Mouse (Mus musculus): ENCODE measurements around the gene Afap1. TPM values are rescaled to one million over a fixed set of nuclear protein-coding genes. Genes with fewer than 3 reads are reported as not detected.

The Afap1 gene
- polyA plus RNA-seq, 1 experiment: 71.8 TPM

DNA sequence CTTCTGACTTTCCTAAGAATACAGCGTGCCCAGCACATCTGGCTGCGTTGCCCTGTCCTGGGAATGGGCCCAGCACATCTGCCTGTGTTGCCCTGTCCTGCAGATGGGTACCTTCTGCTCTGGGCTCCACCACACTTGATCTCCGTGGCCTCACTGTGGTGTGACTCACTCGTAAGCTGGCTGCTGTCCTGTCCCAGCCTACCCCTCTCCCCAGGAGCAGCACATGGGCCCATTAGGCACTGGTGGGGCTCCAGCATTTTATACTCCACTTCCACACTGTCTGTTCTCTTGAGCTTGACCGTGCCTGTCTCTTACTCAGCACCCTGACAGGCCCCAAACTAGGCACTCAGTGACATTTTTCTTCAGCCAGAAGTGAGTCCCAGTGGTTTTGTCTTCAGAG lies 113.5 kb downstream of the Afap1 start:
- H3K4me1 ChIP-seq (ENCODE audit: control insufficient read depth, insufficient read depth, low read length): 0 out of 2 replicates have a peak, but pooled peaks cover 5% of the 10 kb centered on the region
- no peak overlapping the region for H3K4me3 ChIP-seq (ENCODE audit: insufficient read depth, low read length)
- no peak for TF ChIP-seq CTCF (IDR thresholded peaks at IDR 0.05; ENCODE audit: borderline replicate concordance, insufficient read depth, low read length)
- TF ChIP-seq POLR2A (IDR thresholded peaks at IDR 0.05; ENCODE audit: low read depth, low read length): no peak
- H3K27ac ChIP-seq (ENCODE audit: insufficient read depth, low read length): no peak overlapping the region

GRCm38 (mm10) chr5:36007649-36008048 lies 114.5 kb downstream of the Afap1 start:
- H3K4me1 ChIP-seq (ENCODE audit: control insufficient read depth, insufficient read depth, low read length): 0 out of 2 replicates have a peak, but pooled peaks cover 5% of the 10 kb centered on the region
- no peak overlapping the region for H3K27ac ChIP-seq (ENCODE audit: insufficient read depth, low read length)
- TF ChIP-seq POLR2A (IDR thresholded peaks at IDR 0.05; ENCODE audit: low read depth, low read length) (no peak), CTCF (IDR thresholded peaks at IDR 0.05; ENCODE audit: borderline replicate concordance, insufficient read depth, low read length) (no peak)
- H3K4me3 ChIP-seq (ENCODE audit: insufficient read depth, low read length): no peak overlapping the region

DNA sequence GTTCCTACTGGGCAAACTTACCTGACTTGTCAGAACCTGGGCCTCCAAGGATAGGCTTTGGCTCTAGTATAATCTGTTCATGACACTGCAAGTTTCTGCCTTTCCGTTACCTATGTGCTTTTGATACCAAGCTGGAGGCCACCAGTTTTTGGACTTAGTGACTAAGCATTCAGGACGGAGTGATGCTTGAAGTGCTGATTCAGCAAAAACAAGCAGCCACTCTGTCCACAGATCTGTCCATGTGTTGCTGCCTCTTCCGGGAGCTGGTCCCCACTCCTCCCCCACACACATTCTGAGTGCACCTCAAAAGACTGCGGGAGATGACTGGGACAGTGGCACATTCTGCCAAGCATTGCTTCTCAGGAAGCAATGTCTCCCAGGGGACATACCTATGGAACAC lies 116.3 kb downstream of the Afap1 start:
- no peak for TF ChIP-seq POLR2A (IDR thresholded peaks at IDR 0.05; ENCODE audit: low read depth, low read length)
- TF ChIP-seq CTCF (IDR thresholded peaks at IDR 0.05; ENCODE audit: borderline replicate concordance, insufficient read depth, low read length): no peak
- no peak overlapping the region for H3K27ac ChIP-seq (ENCODE audit: insufficient read depth, low read length)
- H3K4me1 ChIP-seq (ENCODE audit: control insufficient read depth, insufficient read depth, low read length): 0 out of 2 replicates have a peak, but pooled peaks cover 5% of the 10 kb centered on the region
- no peak overlapping the region for H3K4me3 ChIP-seq (ENCODE audit: insufficient read depth, low read length)

GRCm38 (mm10) chr5:36018366-36018765 lies 125.2 kb downstream of the Afap1 start:
- no peaks in the 10 kb centered on the region for H3K4me1 ChIP-seq (ENCODE audit: control insufficient read depth, insufficient read depth, low read length)
- no peak overlapping the region for H3K4me3 ChIP-seq (ENCODE audit: insufficient read depth, low read length)
- TF ChIP-seq CTCF (IDR thresholded peaks at IDR 0.05; ENCODE audit: borderline replicate concordance, insufficient read depth, low read length) (no peak), POLR2A (IDR thresholded peaks at IDR 0.05; ENCODE audit: low read depth, low read length) (no peak)
- no peak overlapping the region for H3K27ac ChIP-seq (ENCODE audit: insufficient read depth, low read length)

DNA sequence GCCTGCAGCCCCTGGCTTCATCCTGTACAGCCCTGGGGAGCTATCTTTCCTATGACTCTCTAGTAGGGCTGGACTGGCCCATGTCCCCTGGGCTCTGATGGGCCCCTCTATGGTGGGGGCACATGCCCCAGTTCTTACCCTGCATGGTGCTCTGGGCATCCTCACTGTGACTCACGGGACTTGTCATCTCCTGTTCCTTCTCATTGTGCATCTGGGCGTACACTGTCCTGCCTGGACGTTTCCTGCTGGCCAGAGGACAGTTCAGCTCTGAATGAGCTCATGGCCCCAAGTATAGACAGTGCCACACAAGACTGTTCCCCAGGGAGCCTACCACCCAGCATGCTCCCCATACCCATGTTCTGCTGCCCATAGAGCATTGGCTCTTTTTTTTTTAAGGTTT lies 128.0 kb downstream of the Afap1 start:
- no peak for TF ChIP-seq CTCF (IDR thresholded peaks at IDR 0.05; ENCODE audit: borderline replicate concordance, insufficient read depth, low read length)
- no peak for TF ChIP-seq POLR2A (IDR thresholded peaks at IDR 0.05; ENCODE audit: low read depth, low read length)
- H3K27ac ChIP-seq (ENCODE audit: insufficient read depth, low read length): no peak overlapping the region
- H3K4me1 ChIP-seq (ENCODE audit: control insufficient read depth, insufficient read depth, low read length): no peaks in the 10 kb centered on the region
- no peak overlapping the region for H3K4me3 ChIP-seq (ENCODE audit: insufficient read depth, low read length)

GRCm38 (mm10) chr5:36022361-36022760 lies 129.2 kb downstream of the Afap1 start:
- Histone ChIP-seq H3K27ac (ENCODE audit: insufficient read depth, low read length) (no peak overlapping the region), H3K4me1 (ENCODE audit: control insufficient read depth, insufficient read depth, low read length) (no peaks in the 10 kb centered on the region), H3K4me3 (ENCODE audit: insufficient read depth, low read length) (no peak overlapping the region)
- TF ChIP-seq POLR2A (IDR thresholded peaks at IDR 0.05; ENCODE audit: low read depth, low read length): no peak
- TF ChIP-seq CTCF (IDR thresholded peaks at IDR 0.05; ENCODE audit: borderline replicate concordance, insufficient read depth, low read length): no peak

- H3K4me3 ChIP-seq (ENCODE audit: insufficient read depth, low read length): no peak overlapping the region
- TF ChIP-seq CTCF (IDR thresholded peaks at IDR 0.05; ENCODE audit: borderline replicate concordance, insufficient read depth, low read length) (no peak), POLR2A (IDR thresholded peaks at IDR 0.05; ENCODE audit: low read depth, low read length) (no peak)
- no peaks in the 10 kb centered on the region for H3K4me1 ChIP-seq (ENCODE audit: control insufficient read depth, insufficient read depth, low read length)
- H3K27ac ChIP-seq (ENCODE audit: insufficient read depth, low read length): no peak overlapping the region
These were observed 131.0 kb downstream of the Afap1 start for GRCm38 (mm10) chr5:36024003-36024685.

DNA sequence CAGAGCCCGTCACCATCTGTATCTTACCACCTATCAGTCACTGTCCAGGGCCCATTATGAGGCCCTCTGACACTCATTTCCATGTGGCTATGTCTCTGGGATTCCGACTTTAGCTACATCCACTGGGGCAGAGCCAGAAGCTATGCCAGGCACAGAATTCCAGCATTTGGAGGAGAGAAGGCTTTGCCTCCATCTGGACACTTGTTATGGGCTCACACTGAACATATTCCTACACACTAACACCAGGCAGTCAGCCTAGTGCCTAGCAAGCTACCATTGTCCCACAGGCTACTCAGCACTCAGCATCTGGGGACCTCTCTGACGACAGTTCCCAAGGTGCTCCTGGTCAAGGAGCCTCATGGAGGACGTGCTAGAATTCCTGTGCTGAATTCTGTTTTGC lies 132.0 kb downstream of the Afap1 start:
- Histone ChIP-seq H3K4me3 (ENCODE audit: insufficient read depth, low read length) (no peak overlapping the region), H3K4me1 (ENCODE audit: control insufficient read depth, insufficient read depth, low read length) (no peaks in the 10 kb centered on the region), H3K27ac (ENCODE audit: insufficient read depth, low read length) (no peak overlapping the region)
- TF ChIP-seq POLR2A (IDR thresholded peaks at IDR 0.05; ENCODE audit: low read depth, low read length): no peak
- TF ChIP-seq CTCF (IDR thresholded peaks at IDR 0.05; ENCODE audit: borderline replicate concordance, insufficient read depth, low read length): no peak

DNA sequence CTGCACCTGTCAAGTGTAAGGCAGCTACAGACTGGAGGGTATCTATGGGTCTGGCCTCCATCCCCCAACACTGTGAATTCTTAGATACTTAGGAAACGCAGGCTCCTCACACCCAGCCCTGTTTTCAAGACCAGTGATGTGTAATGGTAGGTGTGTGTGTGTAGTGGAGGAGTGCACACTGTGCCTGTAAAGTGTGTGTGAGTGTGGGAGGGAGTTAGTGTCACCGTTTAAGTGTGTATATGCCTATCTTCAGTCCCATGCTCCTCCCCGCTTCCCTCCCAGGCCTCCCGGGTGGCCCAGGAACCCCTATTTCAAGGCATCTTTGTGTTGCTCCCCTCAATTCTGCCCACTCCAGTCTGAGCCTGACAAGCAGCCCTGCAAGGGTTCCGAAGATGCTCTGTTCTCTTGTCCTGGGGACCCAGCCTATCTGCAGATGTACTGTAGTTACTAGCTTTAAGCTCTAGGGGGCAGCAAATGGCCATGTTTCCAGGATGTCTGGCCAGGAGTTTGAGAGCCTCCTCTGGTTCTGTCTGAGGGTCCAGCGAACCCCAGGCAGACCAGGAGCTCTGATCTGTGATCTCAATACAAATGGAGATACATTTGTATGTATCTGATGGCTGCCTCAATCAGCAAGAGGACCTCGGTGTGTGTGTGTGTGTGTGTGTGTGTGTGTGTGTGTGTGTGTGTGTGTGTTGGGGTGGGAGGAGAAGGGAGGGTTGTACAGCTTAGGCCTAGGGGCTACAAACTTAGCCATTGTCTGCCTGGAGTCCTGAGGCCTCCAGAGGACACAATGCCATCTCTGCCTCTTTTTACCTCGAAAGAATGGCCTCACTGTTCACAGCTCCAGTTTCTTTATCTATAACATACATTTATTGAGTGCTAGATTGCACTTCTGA lies 140.7 kb downstream of the Afap1 start:
- H3K27ac ChIP-seq (ENCODE audit: insufficient read depth, low read length): no peak overlapping the region
- H3K4me1 ChIP-seq (ENCODE audit: control insufficient read depth, insufficient read depth, low read length): no peaks in the 10 kb centered on the region
- H3K4me3 ChIP-seq (ENCODE audit: insufficient read depth, low read length): no peak overlapping the region
- TF ChIP-seq CTCF (IDR thresholded peaks at IDR 0.05; ENCODE audit: borderline replicate concordance, insufficient read depth, low read length) (peak; percentile 34; the same call in 1 of the 2 replicates), POLR2A (IDR thresholded peaks at IDR 0.05; ENCODE audit: low read depth, low read length) (no peak)

DNA sequence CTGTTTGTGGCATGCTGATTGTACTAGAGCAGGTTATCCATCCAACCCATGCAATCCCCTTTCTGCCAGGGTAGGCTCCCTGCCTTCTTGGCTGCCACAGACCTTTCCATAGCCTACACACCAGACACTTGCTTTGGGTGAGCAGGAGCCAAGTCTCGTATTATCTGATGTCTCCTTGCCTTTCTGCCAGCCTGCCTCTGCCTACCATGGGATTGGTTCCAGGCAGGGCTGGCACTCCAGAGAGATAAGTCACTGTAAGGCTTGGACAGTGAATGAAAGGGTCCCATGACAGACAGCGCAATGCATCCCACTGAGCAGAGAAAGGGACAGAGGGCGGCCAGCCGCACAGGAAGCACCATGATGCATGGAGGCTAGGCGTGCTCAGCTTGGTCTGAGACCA lies 146.5 kb downstream of the Afap1 start:
- H3K4me3 ChIP-seq (ENCODE audit: insufficient read depth, low read length): no peak overlapping the region
- H3K27ac ChIP-seq (ENCODE audit: insufficient read depth, low read length): no peak overlapping the region
- H3K4me1 ChIP-seq (ENCODE audit: control insufficient read depth, insufficient read depth, low read length): 0 out of 2 replicates have a peak, but pooled peaks cover 4% of the 10 kb centered on the region
- no peak for TF ChIP-seq CTCF (IDR thresholded peaks at IDR 0.05; ENCODE audit: borderline replicate concordance, insufficient read depth, low read length)
- TF ChIP-seq POLR2A (IDR thresholded peaks at IDR 0.05; ENCODE audit: low read depth, low read length): no peak

Measured in embryonic fibroblast, embryonic 13.5 days (primary cell).